Mouse (Mus musculus) neural tube, embryonic 11.5 days (tissue): ENCODE measurements around the gene Ints7. TPM values are rescaled to one million over a fixed set of nuclear protein-coding genes. Genes with fewer than 3 reads are reported as not detected.
A peak's percentile ranks its signal among the peaks of the same experiment; 100 is the strongest.

Experiments
- ATAC-seq: fragments of 200-750 bp; cut with Nextera tagmentation; 2 replicates; pipeline ENCODE4 v1.8.0; 2017; ENCODE audit warnings: moderate number of reproducible peaks, mild to moderate bottlenecking, moderate TSS enrichment, moderate library complexity; ENCODE audit not compliant: insufficient read depth, low FRiP score, low TSS enrichment
- DNase-seq: peaks from one replicate; pipeline ENCODE4 v3.0.0-alpha.2; 2015; ENCODE audit warnings: low spot score
- H3K27ac ChIP-seq: fragments of 300-500 bp; sonication (generic); 2 replicates; pipeline ENCODE4 v1.5.1; 2014; ENCODE audit warnings: low read depth, mild to moderate bottlenecking, low read length
- H3K27me3 ChIP-seq: fragments of 300-500 bp; sonication (generic); 2 replicates; pipeline ENCODE4 v1.6.1; 2014; ENCODE audit warnings: mild to moderate bottlenecking, low read length, mixed read lengths; ENCODE audit not compliant: control insufficient read depth, insufficient read depth
- H3K36me3 ChIP-seq: fragments of 300-500 bp; sonication (generic); 2 replicates; pipeline ENCODE4 v1.6.1; 2014; ENCODE audit warnings: mild to moderate bottlenecking, low read length, moderate library complexity, mixed read lengths; ENCODE audit not compliant: control insufficient read depth, insufficient read depth
- H3K4me1 ChIP-seq: fragments of 300-500 bp; sonication (generic); 2 replicates; pipeline ENCODE4 v1.6.1; 2014; ENCODE audit warnings: low read length, mixed read lengths; ENCODE audit not compliant: control insufficient read depth, insufficient read depth
- H3K4me2 ChIP-seq: fragments of 300-500 bp; sonication (generic); 2 replicates; pipeline ENCODE4 v1.6.1; 2014; ENCODE audit warnings: low read depth, mild to moderate bottlenecking, moderate library complexity
- H3K4me3 ChIP-seq: fragments of 300-500 bp; sonication (generic); 2 replicates; pipeline ENCODE4 v1.5.1; 2014; ENCODE audit warnings: low read depth, low read length
- H3K9ac ChIP-seq: fragments of 300-500 bp; sonication (generic); 2 replicates; pipeline ENCODE4 v1.6.1; 2014; ENCODE audit warnings: mild to moderate bottlenecking, low read length
- H3K9me3 ChIP-seq: fragments of 300-500 bp; sonication (generic); 2 replicates; pipeline ENCODE4 v1.6.1; 2016; ENCODE audit warnings: low read length; ENCODE audit not compliant: control insufficient read depth
- WGBS: fragments of 180-500 bp; shearing (Covaris S2); extraction: QIAGEN DNeasy Blood & Tissue Kit; methylation state at CpG from one replicate; pipeline ENCODE4 v1.1.7; 2014; 5-methylcytosine and 5-hydroxymethylcytosine counted together
- polyA plus RNA-seq: library from polyadenylated mRNA; unstranded; fragments of >200 nt; fragmentation: Nextera tagmentation; extraction: Ambion mirVana; gene quantifications from 2 replicates; pipeline ENCODE4 v1.2.1, GENCODE M21; 2014

Gene Ints7
- polyA plus RNA-seq, 1 experiment from 2014 or later = 60.2 TPM

GRCm38 (mm10) chr1:191573906-191574639 lies 1.4 kb upstream of the Ints7 start:
- H3K27ac ChIP-seq = no peak overlapping the region
- H3K36me3 ChIP-seq = no peaks in the 10 kb centered on the region
- 3% methylated on average over 13 of the region's 13 CpGs for WGBS
- peak overlapping the region; percentile 68 for H3K4me2 ChIP-seq
- no peaks in the 10 kb centered on the region for H3K9me3 ChIP-seq
- H3K4me1 ChIP-seq = peaks cover 16% of the 10 kb centered on the region
- DNase-seq = peak; percentile 31
- peak overlapping the region; percentile 83 for H3K9ac ChIP-seq
- ATAC-seq = no peak
- H3K27me3 ChIP-seq = no peaks in the 10 kb centered on the region
- peak overlapping the region; percentile 77 for H3K4me3 ChIP-seq

- under 1% methylated on average over 52 of the region's 52 CpGs for WGBS
- Histone ChIP-seq H3K27ac (peak overlapping the region; percentile 47; the same call in 1 of the 2 replicates), H3K9ac (peak overlapping the region; percentile 83), H3K4me2 (peak overlapping the region; percentile 68), H3K27me3 (no peaks in the 10 kb centered on the region), H3K4me3 (peak overlapping the region; percentile 77), H3K4me1 (peaks cover 16% of the 10 kb centered on the region), H3K9me3 (no peaks in the 10 kb centered on the region), H3K36me3 (peaks cover 2% of the 10 kb centered on the region)
- DNase-seq (peak; percentile 76), ATAC-seq (peak; percentile 38)
These were observed 472 bp upstream of the Ints7 start for GRCm38 (mm10) chr1:191574871-191575457.

GRCm38 (mm10) chr1:191579524-191579923 lies 4.1 kb downstream of the Ints7 start:
- ATAC-seq = no peak
- Histone ChIP-seq H3K4me2 (no peak overlapping the region), H3K36me3 (peaks cover 6% of the 10 kb centered on the region), H3K4me3 (no peak overlapping the region), H3K9me3 (peaks cover 2% of the 10 kb centered on the region; the same call in 1 of the 2 replicates), H3K4me1 (peaks cover 13% of the 10 kb centered on the region), H3K27me3 (no peaks in the 10 kb centered on the region), H3K27ac (no peak overlapping the region), H3K9ac (no peak overlapping the region)
- DNase-seq = no peak
- 89% methylated on average over 3 of the region's 3 CpGs for WGBS

- WGBS = 92% methylated on average over 4 of the region's 4 CpGs
- no peak for ATAC-seq
These were observed 6.2 kb downstream of the Ints7 start for GRCm38 (mm10) chr1:191581641-191582040.

GRCm38 (mm10) chr1:191583836-191584235 lies 8.4 kb downstream of the Ints7 start:
- Histone ChIP-seq H3K27ac (no peak overlapping the region), H3K27me3 (no peaks in the 10 kb centered on the region), H3K4me2 (no peak overlapping the region), H3K9me3 (peaks cover 2% of the 10 kb centered on the region; the same call in 1 of the 2 replicates), H3K4me1 (no peaks in the 10 kb centered on the region), H3K36me3 (peaks cover 15% of the 10 kb centered on the region), H3K9ac (no peak overlapping the region), H3K4me3 (no peak overlapping the region)
- no peak for ATAC-seq
- 94% methylated on average over 4 of the region's 4 CpGs for WGBS
- DNase-seq = no peak

More at GRCm38 (mm10) chr1:191581641-191582040, 6.2 kb downstream of the Ints7 start:
- H3K4me2 ChIP-seq = no peak overlapping the region
- no peak for DNase-seq
- no peak overlapping the region for H3K27ac ChIP-seq
- H3K4me3 ChIP-seq = no peak overlapping the region
- no peaks in the 10 kb centered on the region for H3K27me3 ChIP-seq
- peaks cover 9% of the 10 kb centered on the region for H3K4me1 ChIP-seq
- no peak overlapping the region for H3K9ac ChIP-seq
- H3K36me3 ChIP-seq = peaks cover 6% of the 10 kb centered on the region
- H3K9me3 ChIP-seq = peaks cover 2% of the 10 kb centered on the region; the same call in 1 of the 2 replicates

- no peaks in the 10 kb centered on the region for H3K27me3 ChIP-seq
- H3K4me3 ChIP-seq = no peak overlapping the region
- H3K9me3 ChIP-seq = peaks cover 2% of the 10 kb centered on the region; the same call in 1 of the 2 replicates
- no peak overlapping the region for H3K9ac ChIP-seq
- no peak overlapping the region for H3K27ac ChIP-seq
- H3K4me1 ChIP-seq = no peaks in the 10 kb centered on the region
- peaks cover 17% of the 10 kb centered on the region for H3K36me3 ChIP-seq
- ATAC-seq (no peak), DNase-seq (no peak)
- no peak overlapping the region for H3K4me2 ChIP-seq
- WGBS = 93% methylated on average over 4 of the region's 4 CpGs
These were observed 9.0 kb downstream of the Ints7 start for GRCm38 (mm10) chr1:191584483-191584882.

GRCm38 (mm10) chr1:191585704-191586103 lies 10.3 kb downstream of the Ints7 start:
- 88% methylated on average over 2 of the region's 2 CpGs for WGBS
- DNase-seq (no peak), ATAC-seq (no peak)
- Histone ChIP-seq H3K27me3 (no peaks in the 10 kb centered on the region), H3K9me3 (no peaks in the 10 kb centered on the region), H3K4me2 (no peak overlapping the region), H3K27ac (no peak overlapping the region), H3K4me1 (no peaks in the 10 kb centered on the region), H3K9ac (no peak overlapping the region), H3K36me3 (peaks cover 13% of the 10 kb centered on the region), H3K4me3 (no peak overlapping the region)

GRCm38 (mm10) chr1:191587062-191587461 lies 11.6 kb downstream of the Ints7 start:
- H3K4me2 ChIP-seq = no peak overlapping the region
- ATAC-seq (no peak), DNase-seq (no peak)
- H3K9ac ChIP-seq = no peak overlapping the region
- peaks cover 13% of the 10 kb centered on the region for H3K36me3 ChIP-seq
- H3K4me3 ChIP-seq = no peak overlapping the region
- WGBS = 96% methylated on average over 3 of the region's 3 CpGs
- H3K4me1 ChIP-seq = no peaks in the 10 kb centered on the region
- H3K9me3 ChIP-seq = no peaks in the 10 kb centered on the region
- no peak overlapping the region for H3K27ac ChIP-seq
- no peaks in the 10 kb centered on the region for H3K27me3 ChIP-seq

GRCm38 (mm10) chr1:191588749-191589148 lies 13.3 kb downstream of the Ints7 start:
- DNase-seq = no peak
- Histone ChIP-seq H3K27me3 (no peaks in the 10 kb centered on the region), H3K36me3 (peaks cover 11% of the 10 kb centered on the region), H3K9me3 (no peaks in the 10 kb centered on the region), H3K4me2 (no peak overlapping the region), H3K27ac (no peak overlapping the region), H3K4me1 (no peaks in the 10 kb centered on the region), H3K4me3 (no peak overlapping the region), H3K9ac (no peak overlapping the region)
- ATAC-seq = no peak
- WGBS = 95% methylated on average over 2 of the region's 2 CpGs
